8 mouse cellular contexts compared by ENCODE assay signal in the genomic region with DNA sequence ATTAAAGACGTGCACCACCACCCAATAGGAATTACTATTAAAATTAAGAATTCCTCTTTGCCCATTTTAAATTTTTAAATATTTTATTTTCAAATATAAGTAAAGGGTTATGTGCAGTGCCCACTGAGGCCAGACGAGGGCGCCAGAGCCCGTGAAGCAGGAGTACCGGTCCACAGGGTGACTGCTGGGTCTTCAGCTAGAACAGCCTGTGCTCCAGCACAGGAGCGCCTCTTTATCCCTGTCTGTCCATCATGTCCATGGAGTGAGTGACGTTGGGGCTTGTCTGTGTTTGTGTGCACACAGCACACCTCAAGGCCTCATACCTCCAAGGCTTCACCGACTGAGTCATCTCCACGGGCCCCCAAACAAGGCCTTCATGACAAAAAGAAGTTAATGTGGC. TPM values are rescaled to one million over a fixed set of nuclear protein-coding genes. Genes with fewer than 3 reads are reported as not detected.
DNase-seq lines count a peak whose midpoint lies in the region; ATAC-seq lines count a peak whose summit lies in the region.

No protein-coding gene starts in this region.

- no peak overlapping the region for H3K4me3 ChIP-seq in heart, embryonic 13.5 days
- no peak overlapping the region for H3K4me3 ChIP-seq in lung, embryonic 16.5 days (ENCODE audit: low read length)

- no peaks in the 10 kb centered on the region for H3K9me3 ChIP-seq in heart, embryonic 13.5 days
- no peaks in the 10 kb centered on the region for H3K9me3 ChIP-seq in lung, embryonic 16.5 days (ENCODE audit: control insufficient read depth, low read length)

- peak; percentile 84 for DNase-seq in B cell, adult 2 months
- peak; percentile 79 for DNase-seq in ZHBTc4 (ENCODE audit: low read depth, low spot score)
- peak; percentile 83 for DNase-seq in embryo, embryonic 10.5 days (ENCODE audit: low spot score)
- peak; percentile 82 to 86 for DNase-seq in kidney, postnatal 25 days
- DNase-seq in ovary, postnatal 14 days (ENCODE audit: low spot score), result peak; percentile 63
- peak; percentile 59 to 64 for DNase-seq in thymus, postnatal 36 days

- H3K27me3 ChIP-seq in heart, embryonic 13.5 days (replicated peaks), result peaks cover 41% of the 10 kb centered on the region
- peaks cover 4% of the 10 kb centered on the region; the same call in 1 of the 2 replicates for H3K27me3 ChIP-seq in lung, embryonic 16.5 days (ENCODE audit: control insufficient read depth, insufficient read depth, low read depth, low read length)

- H3K4me2 ChIP-seq in heart, embryonic 13.5 days, result no peak overlapping the region
- H3K4me2 ChIP-seq in lung, embryonic 16.5 days (ENCODE audit: low read depth, low read length), result no peak overlapping the region

- 16% methylated on average over 9 of the region's 9 CpGs for WGBS in heart, embryonic 13.5 days
- 10% methylated on average over 9 of the region's 9 CpGs for WGBS in lung, embryonic 16.5 days

- no peak for ATAC-seq in heart, embryonic 13.5 days (ENCODE audit: extremely low read depth, insufficient number of reproducible peaks, low FRiP score, low TSS enrichment)
- ATAC-seq in lung, embryonic 16.5 days (ENCODE audit: low read depth), result no peak

- H3K36me3 ChIP-seq in heart, embryonic 13.5 days, result peaks cover 17% of the 10 kb centered on the region
- peaks cover 6% of the 10 kb centered on the region for H3K36me3 ChIP-seq in lung, embryonic 16.5 days (ENCODE audit: control insufficient read depth, insufficient read depth, low read length)

- no peak overlapping the region for H3K27ac ChIP-seq in heart, embryonic 13.5 days (replicated peaks)
- H3K27ac ChIP-seq in lung, embryonic 16.5 days (ENCODE audit: low read length), result no peak overlapping the region

- peaks cover 30% of the 10 kb centered on the region for H3K4me1 ChIP-seq in heart, embryonic 13.5 days
- peaks cover 15% of the 10 kb centered on the region for H3K4me1 ChIP-seq in lung, embryonic 16.5 days (replicated peaks; ENCODE audit: control insufficient read depth, insufficient read depth, low read length)

- peak overlapping the region; percentile 50; the same call in 1 of the 2 replicates for H3K9ac ChIP-seq in heart, embryonic 13.5 days
- H3K9ac ChIP-seq in lung, embryonic 16.5 days (ENCODE audit: low read length), result peak overlapping the region; percentile 4; the same call in 1 of the 2 replicates

RNA-seq across cellular contexts. Expression of gene Yju2, which starts 1.7 kb away (rescaled TPM):
- 18.0 and 18.8 TPM in 2 replicates for polyA plus RNA-seq in heart, embryonic 13.5 days (2015; fragmentation: Nextera tagmentation; extraction: Ambion mirVana)
- polyA plus RNA-seq in lung, embryonic 16.5 days (2015; fragmentation: Nextera tagmentation; extraction: Ambion mirVana), result 25.5 and 27.3 TPM in 2 replicates

RNA-seq across cellular contexts. Expression of gene Ebi3, which starts 4.7 kb away (rescaled TPM):
- polyA plus RNA-seq in heart, embryonic 13.5 days (2015; fragmentation: Nextera tagmentation; extraction: Ambion mirVana), result 0.34 and 1.3 TPM in 2 replicates
- 2.0 and 2.8 TPM in 2 replicates for polyA plus RNA-seq in lung, embryonic 16.5 days (2015; fragmentation: Nextera tagmentation; extraction: Ambion mirVana)

RNA-seq across cellular contexts. Expression of gene Zfp119b, which starts 7.9 kb away (rescaled TPM):
- polyA plus RNA-seq in heart, embryonic 13.5 days (2015; fragmentation: Nextera tagmentation; extraction: Ambion mirVana), result 3.6 and 4.3 TPM in 2 replicates
- 6.1 and 8.3 TPM in 2 replicates for polyA plus RNA-seq in lung, embryonic 16.5 days (2015; fragmentation: Nextera tagmentation; extraction: Ambion mirVana)

RNA-seq across cellular contexts. Expression of gene Shd, which starts 13.1 kb away (rescaled TPM):
- 7.9 and 8.7 TPM in 2 replicates for polyA plus RNA-seq in heart, embryonic 13.5 days (2015; fragmentation: Nextera tagmentation; extraction: Ambion mirVana)
- 6.8 and 7.3 TPM in 2 replicates for polyA plus RNA-seq in lung, embryonic 16.5 days (2015; fragmentation: Nextera tagmentation; extraction: Ambion mirVana)

RNA-seq across cellular contexts. Expression of gene Fsd1, which starts 29.1 kb away (rescaled TPM):
- 4.5 and 5.0 TPM in 2 replicates for polyA plus RNA-seq in heart, embryonic 13.5 days (2015; fragmentation: Nextera tagmentation; extraction: Ambion mirVana)
- 4.5 and 6.8 TPM in 2 replicates for polyA plus RNA-seq in lung, embryonic 16.5 days (2015; fragmentation: Nextera tagmentation; extraction: Ambion mirVana)
